Mouse (Mus musculus) midbrain, embryonic 12.5 days (tissue): ENCODE data around the gene Pygb. TPM values are rescaled to one million over a fixed set of nuclear protein-coding genes. Genes with fewer than 3 reads are reported as not detected.

Experiments
- ATAC-seq: fragments of 200-750 bp; cut with Nextera tagmentation; 2 replicates; pipeline ENCODE4 v1.8.0; 2017; ENCODE audit warnings: low read depth, moderate TSS enrichment, moderate library complexity; ENCODE audit not compliant: low FRiP score
- H3K27ac ChIP-seq: fragments of 300-500 bp; sonication (generic); replicated peaks from 2 replicates; pipeline ENCODE4 v1.5.1; 2016; ENCODE audit warnings: mild to moderate bottlenecking
- H3K27me3 ChIP-seq: fragments of 300-500 bp; sonication (generic); 2 replicates; pipeline ENCODE4 v1.6.1; 2016; ENCODE audit warnings: mild to moderate bottlenecking
- H3K36me3 ChIP-seq: fragments of 300-500 bp; sonication (generic); 2 replicates; pipeline ENCODE4 v1.6.1; 2016
- H3K4me1 ChIP-seq: fragments of 300-500 bp; sonication (generic); 2 replicates; pipeline ENCODE4 v1.6.1; 2016
- H3K4me2 ChIP-seq: fragments of 300-500 bp; sonication (generic); replicated peaks from 2 replicates; pipeline ENCODE4 v1.6.1; 2016; ENCODE audit warnings: mild to moderate bottlenecking, moderate library complexity
- H3K4me3 ChIP-seq: fragments of 300-500 bp; sonication (generic); 2 replicates; pipeline ENCODE4 v1.5.1; 2016; ENCODE audit warnings: mild to moderate bottlenecking
- H3K9ac ChIP-seq: fragments of 300-500 bp; sonication (generic); replicated peaks from 2 replicates; pipeline ENCODE4 v1.6.1; 2016; ENCODE audit warnings: mild to moderate bottlenecking, moderate library complexity
- H3K9me3 ChIP-seq: fragments of 300-500 bp; sonication (generic); 2 replicates; pipeline ENCODE4 v1.6.1; 2016; ENCODE audit warnings: mild to moderate bottlenecking
- WGBS: fragments of 180-500 bp; shearing (Covaris S2); methylation state at CpG from one replicate; pipeline ENCODE4 v1.1.7; 2016; 5-methylcytosine and 5-hydroxymethylcytosine counted together
- polyA plus RNA-seq: library from polyadenylated mRNA; unstranded; fragments of >200 nt; fragmentation: Nextera tagmentation; extraction: Ambion mirVana; gene quantifications from 2 replicates; pipeline ENCODE4 v1.2.1, GENCODE M21; 2016

Gene Pygb
- polyA plus RNA-seq, 1 experiment from 2014 or later, result 80.1 TPM

DNA sequence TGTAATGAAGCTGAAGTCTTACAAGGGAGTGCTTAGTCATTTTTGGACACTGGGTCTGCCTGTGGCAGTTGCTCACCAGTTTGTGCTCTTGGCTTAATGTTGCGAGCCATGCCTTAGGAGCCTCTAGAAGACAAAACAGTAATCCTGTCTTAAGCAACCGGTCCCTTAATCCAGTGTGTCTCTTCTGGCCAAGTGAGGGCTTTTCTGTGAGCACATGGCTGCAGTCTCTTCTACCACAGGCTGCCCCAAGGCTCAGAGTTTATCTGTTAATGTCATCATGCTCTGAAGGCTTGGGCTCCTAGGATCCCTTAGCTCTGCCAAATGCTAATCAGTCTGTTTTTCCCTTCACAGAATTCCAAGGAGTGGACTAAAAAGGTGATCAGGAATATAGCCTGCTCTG lies 43.5 kb downstream of the Pygb start:
- H3K27me3 ChIP-seq, result no peaks in the 10 kb centered on the region
- H3K9me3 ChIP-seq, result no peaks in the 10 kb centered on the region
- H3K4me2 ChIP-seq, result no peak overlapping the region
- no peak overlapping the region for H3K4me3 ChIP-seq
- ATAC-seq, result no peak
- peaks cover 94% of the 10 kb centered on the region for H3K36me3 ChIP-seq
- no peak overlapping the region for H3K9ac ChIP-seq
- H3K27ac ChIP-seq, result no peak overlapping the region
- 86% methylated on average over 2 of the region's 2 CpGs for WGBS
- H3K4me1 ChIP-seq, result no peaks in the 10 kb centered on the region

DNA sequence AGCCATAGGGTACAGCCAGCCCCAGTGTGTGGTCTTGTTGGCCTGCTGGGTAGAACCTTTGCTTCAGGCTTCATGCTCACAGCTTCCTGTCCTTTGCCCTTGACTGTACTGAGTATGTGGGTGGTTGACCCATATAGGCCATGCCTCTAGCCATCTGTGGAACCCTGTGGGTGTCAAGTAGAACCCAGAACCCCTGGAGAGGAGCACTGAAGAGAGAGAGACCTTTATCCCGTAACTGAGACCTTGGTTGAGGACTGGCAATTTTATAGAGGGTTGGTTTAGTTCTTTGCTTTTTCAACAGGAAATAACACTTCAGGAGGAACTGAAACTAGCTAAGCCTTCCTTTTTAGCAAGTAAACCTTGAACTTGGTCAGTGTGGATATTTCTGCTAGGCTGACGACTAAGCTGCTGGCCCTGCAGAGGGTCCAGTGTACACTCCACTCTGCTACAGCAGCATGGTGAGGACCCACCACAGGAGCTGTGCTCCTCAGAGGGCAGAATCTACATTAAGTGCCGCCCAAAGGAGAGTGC lies 44.4 kb downstream of the Pygb start:
- peaks cover 93% of the 10 kb centered on the region for H3K36me3 ChIP-seq
- no peak overlapping the region for H3K4me3 ChIP-seq
- no peaks in the 10 kb centered on the region for H3K9me3 ChIP-seq
- ATAC-seq, result no peak
- no peak overlapping the region for H3K4me2 ChIP-seq
- no peak overlapping the region for H3K27ac ChIP-seq
- H3K4me1 ChIP-seq, result no peaks in the 10 kb centered on the region
- no peaks in the 10 kb centered on the region for H3K27me3 ChIP-seq
- 79% methylated on average over 3 of the region's 3 CpGs for WGBS
- H3K9ac ChIP-seq, result no peak overlapping the region

GRCm38 (mm10) chr2:150832029-150832428 lies 45.5 kb downstream of the Pygb start:
- Histone ChIP-seq H3K27me3 (no peaks in the 10 kb centered on the region), H3K4me2 (no peak overlapping the region), H3K4me3 (no peak overlapping the region), H3K4me1 (no peaks in the 10 kb centered on the region), H3K9ac (no peak overlapping the region), H3K27ac (no peak overlapping the region), H3K9me3 (no peaks in the 10 kb centered on the region), H3K36me3 (peaks cover 89% of the 10 kb centered on the region)
- ATAC-seq, result no peak
- WGBS, result 94% methylated on average over 7 of the region's 7 CpGs

DNA sequence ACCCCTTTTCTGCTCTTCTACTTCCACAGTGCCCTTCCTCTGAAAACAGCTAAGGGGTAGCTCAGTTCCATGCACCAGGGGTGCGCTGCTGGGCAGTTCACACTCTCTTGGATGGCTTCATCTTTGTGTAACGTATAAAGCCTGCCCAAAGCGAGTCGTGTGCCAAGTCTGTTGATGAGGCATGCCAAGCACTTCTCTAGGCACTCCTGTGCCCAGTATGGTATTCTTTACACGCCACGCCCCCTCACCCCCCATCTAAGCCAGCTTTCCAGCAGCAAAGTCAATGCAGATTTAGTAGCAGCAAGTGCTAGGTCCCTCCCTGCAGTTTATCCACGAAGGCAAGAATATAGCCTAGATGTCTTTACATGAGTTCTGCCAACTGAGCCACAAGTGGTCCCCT lies 48.1 kb downstream of the Pygb start:
- Histone ChIP-seq H3K4me2 (no peak overlapping the region), H3K9me3 (no peaks in the 10 kb centered on the region), H3K36me3 (peaks cover 78% of the 10 kb centered on the region), H3K27me3 (no peaks in the 10 kb centered on the region), H3K4me1 (no peaks in the 10 kb centered on the region), H3K27ac (no peak overlapping the region), H3K9ac (no peak overlapping the region), H3K4me3 (no peak overlapping the region)
- 94% methylated on average over 7 of the region's 7 CpGs for WGBS
- no peak for ATAC-seq

DNA sequence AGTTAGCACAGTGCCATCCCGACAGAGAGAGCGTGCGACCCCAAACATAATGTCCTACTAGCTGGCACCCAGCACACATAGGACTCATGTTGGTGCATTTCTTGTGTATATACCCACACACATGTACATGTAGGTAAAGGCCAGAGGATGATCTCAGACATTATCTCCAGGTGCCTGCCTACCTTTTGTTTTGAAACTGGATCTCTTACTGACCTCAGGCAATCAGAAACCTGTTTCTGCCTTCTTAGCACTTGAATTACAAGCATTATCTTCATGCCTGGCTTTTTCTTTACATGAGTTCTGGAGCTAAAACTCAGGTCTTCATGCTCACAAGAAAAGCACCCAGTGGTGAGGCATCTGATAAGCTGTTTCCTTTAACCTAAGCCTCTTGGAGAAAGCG lies 49.4 kb downstream of the Pygb start:
- Histone ChIP-seq H3K27me3 (no peaks in the 10 kb centered on the region), H3K4me3 (no peak overlapping the region), H3K36me3 (peaks cover 65% of the 10 kb centered on the region), H3K27ac (no peak overlapping the region), H3K9me3 (no peaks in the 10 kb centered on the region), H3K9ac (no peak overlapping the region), H3K4me1 (no peaks in the 10 kb centered on the region), H3K4me2 (no peak overlapping the region)
- WGBS, result 91% methylated on average over 4 of the region's 4 CpGs
- ATAC-seq, result no peak

GRCm38 (mm10) chr2:150836906-150837305 lies 50.4 kb downstream of the Pygb start:
- H3K4me2 ChIP-seq, result no peak overlapping the region
- no peaks in the 10 kb centered on the region for H3K9me3 ChIP-seq
- WGBS, result 74% methylated on average over 15 of the region's 15 CpGs
- ATAC-seq, result no peak
- no peak overlapping the region for H3K9ac ChIP-seq
- H3K36me3 ChIP-seq, result peaks cover 56% of the 10 kb centered on the region
- no peak overlapping the region for H3K4me3 ChIP-seq
- no peaks in the 10 kb centered on the region for H3K27me3 ChIP-seq
- H3K27ac ChIP-seq, result no peak overlapping the region
- no peaks in the 10 kb centered on the region for H3K4me1 ChIP-seq

DNA sequence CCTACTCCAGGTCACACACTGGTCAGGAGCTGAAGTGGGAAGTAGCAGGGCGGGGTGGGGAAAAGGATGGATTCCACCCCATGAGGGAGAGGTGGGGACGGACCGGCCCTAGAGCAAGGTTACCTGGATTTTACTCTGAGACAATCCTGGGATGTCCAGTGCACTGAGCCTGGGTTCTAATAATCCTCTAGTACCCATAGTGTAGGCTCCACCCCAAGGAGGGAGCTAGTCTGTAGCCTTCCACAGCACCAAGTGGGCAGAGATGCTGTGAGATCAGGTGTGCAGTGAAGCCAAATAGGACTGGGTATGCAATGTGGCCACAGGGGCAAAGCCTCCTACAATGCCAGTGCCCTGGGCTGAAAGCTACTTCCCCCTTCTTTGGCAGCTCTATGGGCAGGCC lies 51.2 kb downstream of the Pygb start:
- no peak overlapping the region for H3K27ac ChIP-seq
- H3K4me2 ChIP-seq, result no peak overlapping the region
- no peak overlapping the region for H3K9ac ChIP-seq
- no peak overlapping the region for H3K4me3 ChIP-seq
- H3K9me3 ChIP-seq, result no peaks in the 10 kb centered on the region
- WGBS, result 95% methylated on average over 3 of the region's 3 CpGs
- no peak for ATAC-seq
- no peaks in the 10 kb centered on the region for H3K4me1 ChIP-seq
- H3K27me3 ChIP-seq, result no peaks in the 10 kb centered on the region
- H3K36me3 ChIP-seq, result peaks cover 49% of the 10 kb centered on the region

DNA sequence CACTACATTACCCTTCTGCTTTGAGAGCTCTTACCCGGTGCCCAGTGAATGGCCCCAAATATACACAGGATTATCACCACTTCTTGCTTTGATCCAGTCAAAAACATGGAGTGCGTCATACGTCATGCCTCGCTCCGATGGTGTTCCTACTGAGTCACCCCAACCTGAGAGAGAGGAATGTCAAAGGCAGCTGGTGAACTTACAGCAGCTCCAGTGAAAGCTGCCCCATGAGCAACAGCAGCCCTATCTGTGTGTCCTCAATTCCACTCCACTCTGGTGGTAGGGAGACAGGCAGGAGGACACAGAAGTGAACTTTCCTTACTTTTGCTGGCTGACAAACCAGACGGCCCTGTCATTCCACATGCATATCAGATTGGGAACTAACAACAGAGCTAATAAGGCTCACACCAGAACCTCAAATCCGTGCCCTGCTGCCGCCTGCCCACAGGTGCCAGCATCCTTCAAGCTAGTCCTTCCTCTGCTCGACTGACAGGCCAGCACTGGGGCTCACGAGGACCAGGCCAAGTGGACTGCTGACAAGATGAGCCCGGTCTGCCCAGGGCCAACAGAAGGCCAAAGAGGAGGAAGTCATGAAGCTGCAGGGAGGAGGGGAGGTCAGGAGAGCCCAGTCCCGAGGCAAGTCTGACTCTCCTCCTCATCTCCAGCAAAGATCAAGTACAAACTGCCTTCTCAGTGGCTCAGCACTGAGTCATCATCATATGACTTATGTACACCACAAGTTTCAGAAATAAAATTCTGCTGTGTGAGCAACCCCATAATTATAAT lies 53.3 kb downstream of the Pygb start:
- Histone ChIP-seq H3K36me3 (peaks cover 33% of the 10 kb centered on the region), H3K4me2 (no peak overlapping the region), H3K4me1 (no peaks in the 10 kb centered on the region), H3K9ac (no peak overlapping the region), H3K27ac (no peak overlapping the region), H3K4me3 (no peak overlapping the region), H3K27me3 (no peaks in the 10 kb centered on the region), H3K9me3 (no peaks in the 10 kb centered on the region)
- no peak for ATAC-seq
- WGBS, result 83% methylated on average over 12 of the region's 12 CpGs

GRCm38 (mm10) chr2:150841109-150841508 lies 54.6 kb downstream of the Pygb start:
- H3K27ac ChIP-seq, result no peak overlapping the region
- H3K9me3 ChIP-seq, result no peaks in the 10 kb centered on the region
- ATAC-seq, result no peak
- H3K36me3 ChIP-seq, result peaks cover 24% of the 10 kb centered on the region
- 63% methylated on average over 11 of the region's 11 CpGs for WGBS
- H3K9ac ChIP-seq, result no peak overlapping the region
- H3K4me1 ChIP-seq, result peaks cover 3% of the 10 kb centered on the region; the same call in 1 of the 2 replicates
- H3K27me3 ChIP-seq, result no peaks in the 10 kb centered on the region
- H3K4me3 ChIP-seq, result no peak overlapping the region
- H3K4me2 ChIP-seq, result no peak overlapping the region

- no peaks in the 10 kb centered on the region for H3K27me3 ChIP-seq
- H3K27ac ChIP-seq, result no peak overlapping the region
- WGBS, result 87% methylated on average over 7 of the region's 7 CpGs
- peaks cover 19% of the 10 kb centered on the region for H3K36me3 ChIP-seq
- H3K9ac ChIP-seq, result no peak overlapping the region
- no peak for ATAC-seq
- H3K4me3 ChIP-seq, result no peak overlapping the region
- peaks cover 3% of the 10 kb centered on the region; the same call in 1 of the 2 replicates for H3K4me1 ChIP-seq
- no peaks in the 10 kb centered on the region for H3K9me3 ChIP-seq
- no peak overlapping the region for H3K4me2 ChIP-seq
These were observed 55.5 kb downstream of the Pygb start for GRCm38 (mm10) chr2:150842049-150842461.

- 84% methylated on average over 1 of the region's 1 CpGs for WGBS
- ATAC-seq, result no peak
- no peaks in the 10 kb centered on the region for H3K9me3 ChIP-seq
- H3K36me3 ChIP-seq, result peaks cover 5% of the 10 kb centered on the region; the same call in 1 of the 2 replicates
- peaks cover 10% of the 10 kb centered on the region; the same call in 1 of the 2 replicates for H3K4me1 ChIP-seq
- H3K27ac ChIP-seq, result no peak overlapping the region
- no peak overlapping the region for H3K4me3 ChIP-seq
- H3K27me3 ChIP-seq, result no peaks in the 10 kb centered on the region
- no peak overlapping the region for H3K4me2 ChIP-seq
- H3K9ac ChIP-seq, result no peak overlapping the region
These were observed 58.3 kb downstream of the Pygb start for GRCm38 (mm10) chr2:150844798-150845197.

- peaks cover 9% of the 10 kb centered on the region; the same call in 1 of the 2 replicates for H3K36me3 ChIP-seq
- no peak overlapping the region for H3K4me2 ChIP-seq
- no peak for ATAC-seq
- no peaks in the 10 kb centered on the region for H3K27me3 ChIP-seq
- H3K9ac ChIP-seq, result no peak overlapping the region
- H3K4me3 ChIP-seq, result no peak overlapping the region
- H3K27ac ChIP-seq, result no peak overlapping the region
- WGBS, result 72% methylated on average over 8 of the region's 8 CpGs
- no peaks in the 10 kb centered on the region for H3K9me3 ChIP-seq
- H3K4me1 ChIP-seq, result peaks cover 10% of the 10 kb centered on the region; the same call in 1 of the 2 replicates
These were observed 61.0 kb downstream of the Pygb start for GRCm38 (mm10) chr2:150847436-150847995.
